Mouse (Mus musculus) embryonic fibroblast, embryonic 13.5 days (primary cell): ENCODE results near the gene Gm48552.

Experiments
- CTCF ChIP-seq: IDR thresholded peaks from 2 replicates; pipeline ENCODE4 v1.5.1; 2011; ENCODE audit warnings: mild to moderate bottlenecking, control low read depth, low read length, moderate library complexity, borderline replicate concordance; ENCODE audit not compliant: insufficient read depth
- POLR2A ChIP-seq: IDR thresholded peaks from 2 replicates; pipeline ENCODE4 v1.6.1; 2011; ENCODE audit warnings: low read depth, mild to moderate bottlenecking, control low read depth, low read length, moderate library complexity

DNA sequence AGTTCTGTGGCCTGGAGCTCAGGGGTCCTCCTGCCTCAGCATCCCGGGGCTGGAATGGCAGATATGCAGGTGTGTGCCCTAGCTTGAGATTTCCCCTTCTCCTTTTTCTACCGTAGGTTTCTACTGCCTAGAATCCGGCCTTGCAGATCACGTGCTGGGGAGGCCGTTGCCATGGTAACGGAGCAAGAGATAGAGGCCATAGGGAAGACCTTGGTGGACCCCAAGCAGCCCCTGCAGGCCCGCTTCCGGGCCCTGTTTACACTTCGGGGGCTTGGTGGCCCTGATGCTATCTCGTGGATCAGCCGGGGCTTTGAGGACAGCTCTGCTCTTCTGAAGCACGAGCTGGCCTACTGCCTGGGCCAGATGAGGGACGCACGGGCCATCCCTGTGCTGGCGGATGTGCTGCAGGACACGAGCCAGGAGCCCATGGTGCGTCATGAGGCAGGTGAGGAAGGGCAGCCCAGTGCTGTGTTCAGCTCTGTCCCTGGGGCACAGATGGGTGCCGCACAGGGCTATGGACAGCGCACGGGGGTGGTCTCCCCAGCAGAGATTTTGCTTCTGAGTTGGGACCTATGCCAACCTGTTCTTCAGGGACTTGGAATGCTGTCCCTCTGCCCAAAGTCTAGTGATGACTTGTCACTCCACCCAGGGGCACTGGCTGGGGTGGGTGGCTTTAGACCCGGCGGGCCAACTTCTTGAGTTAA is 3.0 kb upstream of the Gm48552 start:
- TF ChIP-seq CTCF: no peak
- TF ChIP-seq POLR2A: no peak
